Mouse (Mus musculus) brain, embryonic 14.5 days (tissue): ENCODE results near the gene Olfr878.

Experiments used
- CTCF ChIP-seq: fragments of 200-500 bp; IDR thresholded peaks from 2 replicates; pipeline ENCODE4 v1.5.1; 2012; ENCODE audit warnings: inconsistent platforms, mild to moderate bottlenecking, moderate library complexity, borderline replicate concordance; ENCODE audit not compliant: insufficient read depth, insufficient read length; ENCODE audit errors: extremely low read depth
- POLR2A ChIP-seq: fragments of 200-500 bp; IDR thresholded peaks from 2 replicates; pipeline ENCODE4 v1.6.1; 2012; ENCODE audit warnings: mild to moderate bottlenecking, inconsistent platforms, borderline replicate concordance; ENCODE audit not compliant: poor library complexity, insufficient read depth, insufficient read length, severe bottlenecking; ENCODE audit errors: extremely low read depth

DNA sequence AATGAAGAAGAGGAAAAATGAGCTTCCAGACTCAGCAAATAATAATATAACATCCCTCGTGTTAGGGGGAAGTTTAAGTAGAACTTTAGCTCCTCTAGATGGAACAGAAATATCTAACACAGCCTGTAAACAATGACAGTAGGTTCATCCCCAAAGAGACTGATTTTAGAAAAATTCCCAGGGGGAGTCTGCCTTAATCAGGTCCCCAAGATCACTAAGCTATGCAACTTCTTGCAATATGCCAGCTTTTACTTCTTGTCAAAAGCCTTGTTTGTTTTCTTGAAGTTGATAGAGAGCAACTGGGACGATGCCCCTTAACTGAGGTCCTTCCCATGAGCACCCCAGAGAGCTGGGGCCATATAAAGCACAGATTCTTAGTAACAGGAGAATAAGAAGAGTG lies at the start of gene Olfr878:
- TF ChIP-seq CTCF (no peak), POLR2A (no peak)
